Mouse (Mus musculus) thymus, postnatal 4 days (tissue): ENCODE data around the gene Gm20388.
A peak's percentile ranks its signal among the peaks of the same experiment; 100 is the strongest.

ENCODE experiments used
- DNase-seq: peaks from one replicate; pipeline ENCODE4 v3.0.0; 2021

The Gm20388 gene

DNA sequence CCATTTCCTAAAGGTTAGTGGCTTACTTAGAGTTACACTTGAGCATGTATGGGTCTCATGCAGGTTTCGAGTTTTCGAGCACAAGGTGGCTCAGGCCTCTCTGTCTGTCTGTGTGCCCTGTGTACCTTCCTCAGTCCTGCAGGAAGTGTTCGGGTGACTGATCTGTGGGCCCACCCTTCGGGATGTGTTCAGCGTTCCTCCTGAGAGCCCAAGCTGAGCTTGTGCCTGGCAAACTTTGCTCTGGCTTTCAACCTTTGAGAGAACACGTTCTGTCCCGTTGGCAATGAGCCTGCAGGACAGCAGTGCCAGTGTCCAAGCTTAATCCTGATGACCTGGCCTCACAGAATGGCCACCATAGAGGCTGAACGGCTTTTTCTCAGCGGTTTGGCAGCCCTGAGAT is 2914.3 kb downstream of the Gm20388 start:
- DNase-seq: no peak

DNA sequence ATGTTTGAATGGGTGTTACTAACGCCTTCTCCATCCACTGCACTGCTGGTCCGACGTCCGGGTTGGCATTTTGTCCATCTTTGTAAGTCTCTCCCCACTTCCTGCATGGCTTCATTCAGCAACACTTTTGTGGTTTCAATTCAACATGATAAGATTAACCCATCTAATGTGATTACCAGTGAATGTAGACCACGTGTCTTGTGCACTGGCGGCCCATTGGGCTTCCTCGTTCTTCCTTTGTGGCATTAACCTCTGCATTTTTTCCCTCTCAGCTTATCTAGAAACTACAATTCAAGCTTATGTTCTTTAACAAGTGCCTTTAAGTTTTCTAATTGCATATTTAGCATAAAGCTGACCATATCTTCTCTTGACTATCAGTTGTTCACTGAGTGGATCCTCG is 2914.8 kb downstream of the Gm20388 start:
- DNase-seq: no peak

DNA sequence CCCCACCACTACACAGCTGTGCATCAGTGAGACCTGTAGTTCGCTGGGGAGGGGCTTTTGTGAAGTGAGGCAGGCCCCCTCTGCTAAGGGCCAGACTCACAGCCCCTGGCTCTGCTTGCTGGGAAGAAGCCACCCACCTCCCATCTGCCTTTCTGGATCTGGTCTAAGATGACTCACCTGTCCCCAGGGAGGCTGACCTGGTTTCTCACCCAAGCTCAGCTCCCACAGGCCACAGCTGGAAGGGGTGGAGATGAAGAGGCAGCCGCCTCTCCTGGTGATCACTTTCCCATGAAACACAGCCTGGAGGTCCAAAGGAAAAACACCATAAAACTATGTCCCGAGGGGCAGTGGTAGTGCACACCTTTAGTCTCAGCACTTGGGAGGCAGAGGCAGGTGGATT is 2918.8 kb downstream of the Gm20388 start:
- peak; percentile 19 for DNase-seq

DNA sequence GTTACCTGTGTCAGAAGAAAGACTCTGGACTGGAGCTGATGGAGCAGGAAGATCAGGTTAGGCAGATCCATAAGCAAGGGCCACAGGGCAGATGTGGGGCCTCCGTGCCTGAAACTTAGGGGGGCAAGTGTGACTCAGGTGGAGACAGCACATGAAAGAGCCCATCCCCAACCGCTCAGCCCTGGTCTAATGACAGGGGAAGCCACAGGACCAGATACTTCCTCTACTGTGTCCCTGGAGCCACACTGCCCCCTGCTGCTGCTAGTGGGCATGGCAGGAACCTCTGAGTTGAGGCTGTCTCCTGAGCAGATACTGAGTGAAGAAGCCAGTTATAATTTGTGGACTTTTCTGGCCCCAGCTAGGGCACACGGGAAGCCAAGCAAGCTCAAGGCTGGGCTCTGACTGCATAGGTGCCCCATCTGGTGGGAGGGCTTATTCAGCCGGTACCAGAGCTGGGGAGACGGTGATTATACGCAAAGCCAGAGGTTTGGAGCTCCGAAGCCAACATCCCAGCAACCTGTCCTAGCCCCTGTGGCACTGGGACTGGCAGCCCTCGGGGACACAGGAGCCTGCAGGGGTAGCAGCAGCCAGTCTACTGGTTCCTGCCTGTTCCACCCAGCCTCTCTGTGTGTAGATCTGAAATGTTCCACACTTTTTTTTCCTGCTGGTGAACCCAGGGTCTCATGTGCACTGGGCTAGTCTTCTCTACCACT is 2919.9 kb downstream of the Gm20388 start:
- peak; percentile 98 for DNase-seq

DNA sequence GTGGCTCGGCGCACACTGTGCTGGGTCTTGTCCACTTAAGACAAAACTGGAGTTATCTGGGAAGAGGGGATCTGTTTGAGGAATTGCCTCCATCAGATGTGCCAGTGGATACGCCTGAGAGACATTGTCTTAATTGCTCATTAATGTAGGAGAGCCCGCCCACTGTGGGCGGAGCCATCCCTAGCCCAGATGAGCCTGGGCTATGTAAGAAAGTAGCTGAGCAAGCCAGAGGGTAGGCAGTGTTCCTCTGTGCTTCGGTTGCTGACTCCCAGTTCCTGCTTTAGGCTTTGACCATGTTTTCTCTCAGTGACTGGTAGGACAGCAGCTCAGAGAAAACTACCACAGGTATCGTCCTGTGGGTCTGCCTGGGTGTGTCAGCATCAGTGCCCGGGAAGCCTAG is 2923.8 kb downstream of the Gm20388 start:
- no peak for DNase-seq

DNA sequence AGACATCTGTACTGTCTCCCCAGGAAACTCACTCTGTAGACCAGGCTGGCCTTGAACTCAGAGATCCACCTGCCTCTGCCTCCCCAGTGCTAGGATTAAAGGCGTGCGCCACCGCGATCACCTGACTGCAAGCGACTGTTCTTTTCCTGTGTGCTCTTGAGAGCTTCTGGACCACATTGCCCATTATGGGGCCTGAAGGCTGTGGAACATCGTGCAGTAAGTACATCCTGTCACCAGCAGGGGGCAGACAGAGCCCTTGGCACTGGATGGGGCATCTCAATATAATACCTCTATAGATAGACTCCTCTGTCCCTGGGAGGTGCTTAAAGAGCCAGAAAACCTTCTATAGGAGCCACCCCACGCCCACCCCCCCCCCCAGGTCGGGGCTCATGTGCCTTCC is 2924.3 kb downstream of the Gm20388 start:
- DNase-seq: peak; percentile 87

- no peak for DNase-seq
Observed at GRCm38 (mm10) chr8:122836199-122836598, 2925.6 kb downstream of the Gm20388 start.

- DNase-seq: no peak
Observed at GRCm38 (mm10) chr8:122836696-122837095, 2926.1 kb downstream of the Gm20388 start.

GRCm38 (mm10) chr8:122844161-122844560 is 2933.5 kb downstream of the Gm20388 start:
- DNase-seq: no peak

- DNase-seq: no peak
Observed at GRCm38 (mm10) chr8:122845662-122846061, 2935.0 kb downstream of the Gm20388 start.

- DNase-seq: peak; percentile 76
Observed at GRCm38 (mm10) chr8:122847829-122848561, 2937.4 kb downstream of the Gm20388 start, which contains the start of gene Cdh15. Gene Cdh15 (plus strand): TSS chr8:122847966.

DNA sequence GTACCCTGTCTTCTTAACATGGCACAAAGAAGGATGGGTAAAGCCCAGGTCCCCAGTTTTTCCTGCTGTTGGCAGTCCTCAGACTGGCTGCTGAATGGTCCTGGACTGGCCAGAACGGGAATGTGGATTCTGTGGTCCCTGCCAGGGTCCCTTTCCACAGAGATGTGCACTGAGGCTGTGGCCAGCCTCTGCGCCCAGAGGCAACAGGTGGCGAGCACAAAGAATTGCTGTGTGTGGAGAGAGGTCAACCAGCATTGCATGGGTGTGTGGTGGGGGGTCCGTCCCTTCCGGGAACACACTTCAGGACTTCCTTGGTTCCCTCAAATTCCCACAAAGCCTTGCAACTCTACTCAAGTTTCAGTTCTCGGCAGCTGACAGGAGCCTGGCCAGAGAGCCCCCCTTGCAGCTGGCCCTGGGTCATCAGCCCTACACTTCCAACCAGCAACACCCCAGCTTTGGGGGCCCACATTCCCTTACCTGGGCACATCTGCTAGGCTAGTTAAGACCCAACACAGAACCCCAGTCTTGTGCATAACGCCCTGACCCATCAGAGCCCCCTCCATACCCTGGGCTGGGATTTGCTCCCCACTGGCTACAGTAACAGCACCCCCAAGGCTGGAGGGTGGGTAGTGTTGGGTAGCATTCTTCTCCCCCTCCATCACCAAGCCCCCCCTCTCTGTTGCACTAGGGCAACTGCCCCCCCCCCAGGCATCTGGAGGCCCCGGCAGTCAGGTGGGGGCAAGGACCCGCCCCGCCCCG is 2938.7 kb downstream of the Gm20388 start:
- DNase-seq: no peak

- DNase-seq: no peak
Observed at GRCm38 (mm10) chr8:122850641-122851240, 2940.1 kb downstream of the Gm20388 start.

GRCm38 (mm10) chr8:122851692-122852545 is 2941.3 kb downstream of the Gm20388 start:
- no peak for DNase-seq

GRCm38 (mm10) chr8:122852546-122852905 is 2941.9 kb downstream of the Gm20388 start:
- DNase-seq: no peak

GRCm38 (mm10) chr8:122853340-122853771 is 2942.7 kb downstream of the Gm20388 start:
- DNase-seq: no peak

DNA sequence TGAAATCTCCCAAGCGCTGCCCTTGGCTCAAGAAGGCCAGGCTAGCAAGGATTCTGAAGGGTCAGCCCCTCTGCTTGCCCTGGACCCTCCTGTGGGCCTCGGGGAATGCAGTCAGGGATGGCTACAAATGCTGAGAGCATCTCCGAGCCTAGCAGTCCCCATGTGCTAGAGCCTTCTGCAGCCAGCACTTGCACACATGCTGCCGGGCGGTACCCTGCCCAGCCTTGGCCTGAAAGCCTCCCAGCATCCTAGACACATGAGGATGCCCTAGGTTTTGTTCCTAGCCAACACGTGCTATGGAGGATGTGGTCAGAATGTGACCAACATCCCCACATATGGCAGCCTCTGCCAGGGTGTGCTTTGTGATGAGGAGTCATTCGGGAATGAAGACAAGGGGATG is 2943.7 kb downstream of the Gm20388 start:
- DNase-seq: no peak

DNA sequence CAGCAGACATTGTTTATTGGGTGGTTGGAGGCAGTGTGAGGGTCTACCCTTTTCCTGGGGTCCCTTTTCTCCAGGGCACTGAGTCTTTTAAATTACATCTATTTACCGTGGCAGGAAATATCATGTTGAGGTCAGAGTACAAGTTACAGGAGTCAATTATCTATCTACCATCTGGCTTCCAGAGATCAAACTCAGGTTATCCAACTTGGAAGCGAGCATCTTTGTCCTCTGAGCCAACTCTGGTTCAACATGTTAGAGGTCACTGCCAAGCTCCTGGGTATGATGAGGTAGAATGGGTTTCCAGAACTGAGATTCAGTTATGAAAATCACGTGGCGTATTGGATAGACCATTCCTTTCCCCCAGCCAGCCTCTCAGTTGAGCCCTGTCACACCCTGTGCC is 2944.5 kb downstream of the Gm20388 start:
- DNase-seq: no peak

- DNase-seq: no peak
Observed at GRCm38 (mm10) chr8:122856288-122856687, 2945.6 kb downstream of the Gm20388 start.

- no peak for DNase-seq
Observed at GRCm38 (mm10) chr8:122859843-122860242, 2949.2 kb downstream of the Gm20388 start.

GRCm38 (mm10) chr8:122864719-122865129 is 2954.1 kb downstream of the Gm20388 start:
- no peak for DNase-seq

GRCm38 (mm10) chr8:122865441-122865840 is 2954.8 kb downstream of the Gm20388 start:
- DNase-seq: peak; percentile 77
